Mouse (Mus musculus): ENCODE results near the gene Pzp.

The Pzp gene

DNA sequence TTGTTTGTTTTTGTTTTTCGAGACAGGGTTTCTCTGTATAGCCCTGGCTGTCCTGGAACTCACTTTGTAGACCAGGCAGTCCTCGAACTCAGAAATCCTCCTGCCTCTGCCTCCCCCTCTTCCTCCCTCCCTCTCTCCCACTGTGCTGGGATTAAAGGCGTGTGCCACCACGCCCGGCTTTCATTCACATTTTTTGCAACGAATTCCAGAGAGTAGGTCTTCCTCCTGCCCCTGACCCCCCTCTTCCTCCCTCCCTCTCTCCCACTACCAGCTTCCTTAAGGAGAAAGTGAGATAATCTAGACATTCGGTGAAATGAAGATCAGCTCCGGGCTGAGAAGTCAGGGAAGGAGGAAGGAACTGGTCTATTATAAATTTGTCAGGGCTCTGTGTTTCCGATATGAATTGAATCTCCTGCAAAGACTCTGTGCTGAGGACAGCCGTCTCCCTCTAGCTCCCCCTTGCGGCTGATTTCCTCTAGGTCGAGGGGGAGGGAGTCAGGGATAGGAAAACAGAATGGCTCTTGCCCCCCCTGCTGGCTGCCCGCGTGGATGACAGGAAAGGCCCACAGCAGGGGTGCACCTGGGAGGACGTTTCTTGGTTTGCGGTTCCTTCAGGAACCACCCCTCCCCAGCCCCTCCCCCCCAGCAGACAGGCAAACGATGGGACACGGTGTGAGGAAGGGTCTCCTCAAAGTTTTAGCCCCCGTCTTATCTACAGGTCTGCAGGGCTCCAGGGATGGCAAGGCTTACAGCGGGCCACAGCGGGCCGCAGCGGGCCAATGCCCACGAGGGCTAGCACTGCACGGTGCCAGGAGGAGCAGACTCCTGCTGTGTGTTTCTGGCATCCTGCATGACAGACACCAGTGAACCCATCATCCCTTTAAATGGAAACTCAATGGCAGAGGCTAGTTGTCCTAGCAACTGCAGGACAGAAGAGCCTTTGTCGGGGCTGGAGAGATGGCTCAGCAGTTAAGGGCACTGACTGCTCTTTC lies 46.8 kb downstream of the Pzp start:
- DNase-seq (ENCODE audit: low spot score): peak; percentile 100

DNA sequence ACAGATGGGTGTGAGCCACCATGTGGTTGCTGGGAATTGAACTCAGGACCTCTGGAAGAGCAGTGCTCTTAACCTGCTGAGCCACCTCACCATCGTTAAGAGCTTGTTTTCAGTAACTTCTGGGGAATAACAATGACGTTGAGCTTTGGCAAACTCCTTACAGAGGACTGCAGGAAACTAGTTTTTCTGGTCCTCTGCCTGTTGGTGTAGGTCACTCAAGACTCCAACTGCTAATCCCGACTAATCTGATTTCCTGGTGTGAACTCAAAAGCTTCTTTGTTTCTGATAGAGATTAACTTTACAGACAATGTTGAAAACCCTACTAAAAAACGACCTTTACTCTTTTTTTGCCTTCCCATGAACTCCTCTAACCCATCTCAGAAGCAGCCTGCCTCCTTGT lies 49.0 kb downstream of the Pzp start:
- no peak for DNase-seq (ENCODE audit: low spot score)

DNA sequence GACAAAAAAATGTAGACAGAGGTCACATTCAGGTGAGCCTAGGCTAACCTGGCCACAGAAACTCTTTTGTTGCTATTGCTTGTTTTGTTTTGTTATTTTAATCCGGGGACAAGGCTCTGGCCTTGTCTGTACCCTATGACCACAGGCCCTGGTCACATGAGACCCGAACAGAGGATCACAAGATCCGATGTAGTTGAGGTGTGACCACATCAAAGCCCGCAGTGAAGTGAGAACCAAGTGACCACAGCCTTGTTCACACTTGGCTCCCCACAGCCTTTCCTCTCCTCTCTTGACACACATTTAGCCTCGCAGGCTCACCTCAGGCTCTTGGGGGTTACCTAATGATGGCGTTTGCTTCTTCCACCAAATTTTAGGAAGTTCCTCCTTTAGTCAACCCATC lies 52.4 kb downstream of the Pzp start:
- no peak for DNase-seq (ENCODE audit: low spot score)

DNA sequence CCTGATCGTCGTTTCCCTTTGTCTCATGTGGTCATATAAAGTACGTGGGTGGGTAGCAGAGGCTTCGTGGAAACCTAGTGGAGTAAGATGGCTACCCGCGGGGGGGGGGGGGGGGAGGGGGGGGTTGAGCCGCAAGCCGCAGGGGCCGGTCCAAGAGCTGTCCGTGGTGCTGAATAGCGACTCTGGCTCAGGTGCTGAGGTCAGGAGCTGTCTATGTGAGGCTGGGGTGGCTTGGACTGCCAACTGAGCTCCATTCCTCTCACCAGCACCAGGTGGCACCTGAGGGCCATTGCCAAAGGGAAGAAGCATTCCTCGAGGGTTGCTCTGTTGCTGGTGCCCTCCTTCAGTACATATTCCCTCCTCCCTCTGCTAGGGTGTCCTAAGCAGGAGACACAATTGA lies 57.1 kb downstream of the Pzp start:
- peak; percentile 30 for DNase-seq (ENCODE audit: low spot score)

DNA sequence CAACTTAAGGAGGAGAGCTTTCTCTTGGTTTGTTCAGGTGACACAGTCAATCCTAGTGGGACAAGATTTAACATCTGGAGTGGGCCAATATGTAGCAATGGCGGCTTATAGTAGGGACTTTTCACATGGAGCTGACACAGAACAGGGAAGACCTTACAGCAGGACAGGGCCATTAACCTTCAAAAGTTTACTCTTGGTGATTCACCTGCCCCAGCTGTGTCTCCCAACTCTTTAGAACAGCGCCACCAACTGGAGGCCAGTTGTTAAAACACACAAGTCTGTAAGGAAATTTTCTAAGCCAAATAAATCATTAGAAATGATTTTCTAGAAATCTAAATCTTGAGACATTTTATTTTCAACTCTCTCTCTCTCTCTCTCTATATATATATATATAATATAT lies 59.2 kb downstream of the Pzp start:
- no peak for DNase-seq (ENCODE audit: low spot score)

DNA sequence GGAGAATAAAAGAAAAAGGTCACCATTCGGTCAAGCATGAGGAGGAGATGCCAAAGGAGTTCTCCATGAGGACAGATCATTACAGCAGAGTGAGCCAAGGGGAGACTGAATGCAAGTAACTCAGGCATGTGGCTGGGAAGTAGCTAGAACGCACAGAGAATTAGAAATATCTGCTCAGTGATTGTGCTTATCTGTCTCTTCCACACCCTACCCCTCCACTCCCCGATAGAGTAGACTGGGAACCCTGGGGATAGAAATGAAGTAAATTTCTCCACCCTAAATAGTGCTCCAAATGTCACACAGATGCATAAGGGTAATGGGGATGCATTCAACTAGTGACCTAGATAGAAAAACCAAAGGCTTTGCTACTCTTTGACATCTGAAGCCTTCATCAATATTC lies 60.0 kb downstream of the Pzp start:
- DNase-seq (ENCODE audit: low spot score): no peak

DNA sequence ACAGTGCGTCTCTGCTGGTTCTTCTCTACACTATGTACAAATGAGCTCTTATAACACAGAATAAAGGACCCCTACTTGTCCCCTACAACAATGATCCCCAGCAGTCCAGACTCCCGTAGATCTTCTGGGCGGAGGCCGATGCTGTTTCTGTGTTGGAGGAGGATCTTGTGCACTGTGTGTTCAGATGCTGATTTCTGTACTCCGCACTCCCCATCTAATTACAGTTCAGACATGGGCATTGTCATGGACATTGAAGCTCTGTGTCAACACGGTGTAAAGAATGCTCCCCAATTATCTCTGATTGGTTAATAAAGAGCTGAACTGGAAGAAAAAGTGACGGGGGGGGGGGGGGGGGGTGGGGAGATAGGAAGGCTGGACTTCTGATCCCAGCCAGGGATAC lies 60.5 kb downstream of the Pzp start:
- DNase-seq (ENCODE audit: low spot score): no peak

DNA sequence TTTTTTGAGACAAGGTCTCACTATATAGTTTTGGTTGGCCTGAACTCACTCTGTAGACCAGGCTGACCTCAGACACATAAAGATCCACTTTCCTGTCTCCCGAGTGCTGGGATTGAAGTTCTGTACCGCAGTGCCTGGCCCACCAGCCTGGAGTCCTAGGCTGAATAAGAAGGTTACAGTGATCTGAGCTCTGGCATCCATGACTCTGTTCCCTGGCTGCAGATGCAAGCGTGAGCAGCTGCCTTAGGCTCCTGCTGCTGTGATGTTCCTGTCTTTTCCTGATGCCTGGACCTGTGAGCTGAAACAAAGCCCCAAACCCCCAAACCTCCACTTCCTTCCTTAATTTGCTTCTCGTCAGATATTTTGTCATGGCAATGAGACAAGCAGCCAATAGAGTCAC lies 61.5 kb downstream of the Pzp start:
- no peak for DNase-seq (ENCODE audit: low spot score)

DNA sequence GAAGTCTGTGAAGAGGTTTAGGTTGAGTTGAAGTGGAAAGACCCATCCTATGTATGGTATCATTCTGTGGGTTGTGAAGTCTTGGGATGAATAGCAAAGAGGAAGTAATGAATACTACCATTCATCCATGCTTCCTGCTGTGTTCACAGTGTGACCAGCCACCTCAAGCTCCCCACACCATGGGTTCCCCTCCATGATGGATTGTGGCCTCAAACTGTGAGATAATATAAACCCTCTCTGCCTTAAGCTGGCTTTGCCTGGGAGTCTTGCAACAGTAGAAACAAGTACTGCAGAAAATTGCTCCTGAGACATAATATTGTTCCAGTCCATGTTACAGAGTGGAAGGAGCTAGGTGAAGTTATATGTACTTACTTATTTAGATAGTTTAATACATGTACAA lies 64.9 kb downstream of the Pzp start:
- DNase-seq (ENCODE audit: low spot score): no peak

DNA sequence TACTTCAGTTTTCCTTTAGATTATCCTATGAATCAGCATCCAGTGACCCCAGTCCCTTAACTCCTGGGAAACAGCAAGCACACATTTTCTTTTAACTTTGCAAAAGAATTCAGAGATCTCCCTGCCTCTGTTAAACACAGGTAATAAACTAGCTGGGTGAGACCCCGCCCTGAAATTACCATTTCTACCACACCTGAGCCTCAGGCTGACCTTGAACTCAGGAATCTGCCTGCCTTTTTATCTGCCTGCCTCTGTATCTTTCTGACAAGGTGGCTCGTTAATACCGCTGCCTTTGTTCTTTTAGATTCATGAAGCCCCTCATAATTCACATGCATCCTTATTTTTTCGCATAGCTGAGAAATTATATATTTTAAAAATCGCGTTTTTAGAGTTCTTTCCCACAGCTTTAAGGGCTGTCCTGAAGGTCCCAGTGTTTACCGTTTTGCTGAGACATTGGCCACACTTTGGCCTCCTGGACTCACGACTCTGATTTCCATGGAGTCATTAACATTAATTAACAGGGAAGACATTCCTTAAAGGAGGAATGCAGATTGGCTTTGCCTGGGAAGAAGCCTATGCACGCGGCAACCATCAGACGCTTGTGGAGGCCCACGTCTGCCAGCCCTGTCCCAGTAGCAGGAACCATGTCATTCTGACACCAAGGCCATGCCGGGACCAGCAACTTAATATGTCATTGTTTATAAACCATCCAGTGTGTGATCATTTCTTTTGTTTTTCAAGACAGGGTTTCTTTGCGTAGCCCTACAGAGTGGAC lies 65.6 kb downstream of the Pzp start:
- DNase-seq (ENCODE audit: low spot score): no peak

DNA sequence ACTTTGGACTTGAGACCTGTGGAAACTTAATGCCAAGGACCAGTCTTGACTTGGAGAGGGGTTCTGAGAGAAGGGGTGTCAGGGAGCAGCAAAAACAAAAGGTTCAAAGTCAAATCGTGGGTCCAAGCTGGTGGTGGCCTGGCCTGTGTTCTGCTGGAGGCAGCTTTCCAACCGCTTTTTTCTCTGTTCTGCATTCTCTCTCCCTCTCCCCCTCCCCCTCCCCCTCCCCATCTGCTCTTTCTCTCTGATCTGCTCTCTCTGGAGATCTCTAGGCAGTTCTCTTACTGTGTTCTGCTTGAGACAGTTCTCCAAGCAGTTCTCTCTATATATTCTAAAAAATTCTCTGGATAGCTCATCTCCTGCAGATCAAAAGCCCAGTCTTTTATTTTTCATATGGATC lies 66.2 kb downstream of the Pzp start:
- no peak for DNase-seq (ENCODE audit: low spot score)

DNA sequence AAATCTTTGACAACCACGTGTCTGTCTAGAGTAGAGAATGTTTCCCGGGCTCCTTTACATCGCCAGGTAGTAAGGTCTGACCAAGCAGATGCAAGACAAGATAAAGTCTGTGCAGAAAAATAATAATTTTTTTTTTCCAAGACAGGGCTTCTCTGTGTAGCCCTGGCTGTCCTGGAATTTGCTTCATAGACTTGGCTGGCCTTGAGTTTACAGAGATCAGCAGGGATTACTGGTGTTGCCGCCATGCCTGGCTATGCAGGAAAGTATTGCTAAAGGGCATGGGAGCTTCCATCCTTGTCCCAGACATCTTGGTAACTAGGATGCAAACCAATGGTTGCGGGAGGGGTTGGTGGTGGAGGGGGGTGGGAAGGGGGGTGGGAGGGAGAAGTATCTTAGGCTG lies 69.3 kb downstream of the Pzp start:
- no peak for DNase-seq (ENCODE audit: low spot score)

DNA sequence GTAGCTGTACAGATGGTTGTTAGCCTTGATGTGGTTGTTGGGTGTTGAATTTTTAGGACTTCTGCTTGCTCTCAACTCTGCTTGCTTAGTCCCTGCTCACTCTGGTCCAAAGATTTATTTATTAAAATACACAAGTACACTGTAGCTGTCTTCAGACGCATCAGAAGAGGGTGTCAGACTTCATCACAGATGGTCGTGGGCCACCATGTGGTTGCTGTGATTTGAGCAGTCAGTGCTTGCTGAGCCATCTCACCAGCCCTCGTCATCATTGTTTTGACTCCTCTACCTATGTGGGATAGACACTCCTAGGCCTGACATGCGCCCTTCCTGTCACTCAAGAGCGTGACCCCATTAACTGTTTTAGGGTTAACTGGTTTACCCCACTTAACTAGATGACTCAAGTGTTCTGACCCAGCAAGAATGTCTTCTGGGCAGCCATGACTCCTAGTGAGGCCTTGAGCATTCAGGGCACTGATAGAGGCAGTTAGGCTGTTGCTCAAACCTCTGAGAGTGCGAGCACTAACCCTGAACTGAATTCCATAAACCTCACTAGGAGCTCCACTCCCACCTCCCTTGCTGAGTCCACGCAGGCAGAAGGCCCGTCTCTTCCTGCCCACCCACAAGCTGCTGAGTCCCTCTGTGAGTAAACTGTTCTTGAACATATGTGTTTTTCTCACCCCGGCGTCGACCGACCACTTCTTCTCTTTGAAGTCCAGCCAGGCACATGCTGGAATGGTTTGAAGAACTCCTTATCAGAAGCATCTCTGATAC lies 70.5 kb downstream of the Pzp start:
- no peak for DNase-seq (ENCODE audit: low spot score)

DNA sequence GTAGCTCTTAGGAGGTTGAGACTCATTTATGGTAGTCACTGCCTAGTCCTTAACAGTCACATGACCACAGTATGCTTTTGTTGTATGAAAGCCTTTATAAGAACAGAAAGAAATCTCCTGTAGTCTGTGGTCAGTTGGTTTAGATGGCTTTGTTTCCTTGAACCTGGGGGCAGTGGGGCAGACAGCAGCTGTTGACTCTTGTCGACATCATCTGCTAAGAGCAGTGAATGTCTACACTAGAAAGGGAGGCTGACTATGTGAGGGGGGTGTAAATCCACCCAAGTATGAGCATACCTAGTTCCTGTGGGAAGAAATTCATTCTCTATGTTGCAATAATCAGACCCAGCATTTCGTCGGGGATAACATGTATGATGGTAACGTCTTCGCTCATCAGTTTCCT lies 79.5 kb downstream of the Pzp start:
- DNase-seq (ENCODE audit: low spot score): no peak

DNA sequence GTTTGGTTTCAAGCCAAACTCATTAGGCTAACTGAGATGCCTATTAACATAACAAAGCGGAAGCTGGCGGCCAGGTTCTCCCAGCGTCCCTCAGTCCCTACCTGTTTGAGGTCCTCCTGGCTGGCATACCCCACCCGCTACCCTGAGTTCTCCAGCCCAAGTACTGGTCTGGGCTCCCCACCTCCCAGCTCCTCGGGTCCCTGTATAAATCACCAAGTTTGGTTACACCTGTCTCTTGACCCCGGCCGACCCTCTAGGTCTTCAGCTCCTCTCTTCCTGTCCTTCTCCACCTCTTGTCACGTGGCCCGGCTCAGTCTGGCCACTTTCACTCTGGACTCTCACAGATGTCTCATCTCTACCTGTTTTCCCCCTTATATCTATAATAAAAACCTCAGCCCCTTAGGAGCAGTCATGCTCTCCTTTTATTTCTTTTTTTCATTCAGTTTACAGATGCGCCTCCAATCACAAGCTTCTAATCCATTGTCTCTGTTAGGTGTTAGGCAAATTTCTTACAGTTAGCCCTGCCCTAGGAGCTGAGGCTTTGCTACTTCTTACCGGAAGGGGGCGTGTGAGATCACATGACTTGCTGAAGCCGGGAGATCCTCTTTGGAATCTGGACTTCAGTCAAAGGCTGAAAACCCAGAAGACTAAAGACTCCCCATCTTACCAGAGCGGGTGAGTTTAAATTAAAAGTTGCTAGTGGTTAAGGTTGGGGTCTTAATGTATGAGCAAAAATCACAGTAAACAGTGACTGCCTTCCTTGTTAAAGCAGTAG lies 80.6 kb downstream of the Pzp start:
- peak; percentile 53 for DNase-seq (ENCODE audit: low spot score)

DNA sequence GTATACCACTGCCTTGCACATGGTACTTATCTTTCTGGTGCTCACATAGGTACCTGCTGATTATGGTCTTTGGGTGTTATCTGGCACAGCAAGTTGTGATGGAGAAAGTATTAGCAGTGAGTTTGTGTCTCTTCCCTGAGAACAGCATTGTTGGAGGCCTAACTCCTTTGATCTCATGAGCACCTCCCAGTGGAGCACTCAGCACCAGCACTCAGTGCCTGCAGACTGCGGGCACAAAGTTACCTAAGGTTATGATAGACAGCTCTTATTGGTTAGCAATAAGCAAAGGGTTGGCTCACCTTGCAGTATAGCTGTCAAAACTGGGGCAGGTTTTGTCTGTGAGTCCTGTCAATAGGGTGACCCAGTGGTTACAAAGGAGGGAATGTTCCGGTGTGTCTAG lies 86.3 kb downstream of the Pzp start:
- DNase-seq (ENCODE audit: low spot score): no peak

DNA sequence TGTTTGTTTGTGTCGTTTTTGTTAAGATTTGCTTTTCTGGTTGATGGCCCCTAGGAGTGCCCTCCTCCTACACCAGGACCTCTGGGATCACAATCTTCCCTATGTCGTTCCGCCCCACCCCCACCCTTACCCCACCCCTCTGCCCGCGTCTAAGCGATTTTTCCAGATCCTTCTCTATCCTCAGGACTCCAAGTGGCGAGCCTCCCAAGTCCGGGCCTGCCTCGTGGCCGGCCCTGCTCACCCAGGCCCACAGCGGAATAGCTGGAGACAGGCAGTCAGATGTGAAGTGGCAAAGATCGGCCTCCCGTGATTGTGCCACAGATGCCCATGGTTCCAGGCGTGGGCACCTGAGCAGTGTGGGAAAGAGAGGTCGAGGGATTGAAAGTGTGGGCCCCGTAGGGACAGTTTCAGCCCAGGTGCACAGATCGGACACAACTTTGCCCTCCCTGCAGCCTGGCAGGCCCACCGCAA lies 87.6 kb downstream of the Pzp start:
- DNase-seq (ENCODE audit: low spot score): peak; percentile 21

DNA sequence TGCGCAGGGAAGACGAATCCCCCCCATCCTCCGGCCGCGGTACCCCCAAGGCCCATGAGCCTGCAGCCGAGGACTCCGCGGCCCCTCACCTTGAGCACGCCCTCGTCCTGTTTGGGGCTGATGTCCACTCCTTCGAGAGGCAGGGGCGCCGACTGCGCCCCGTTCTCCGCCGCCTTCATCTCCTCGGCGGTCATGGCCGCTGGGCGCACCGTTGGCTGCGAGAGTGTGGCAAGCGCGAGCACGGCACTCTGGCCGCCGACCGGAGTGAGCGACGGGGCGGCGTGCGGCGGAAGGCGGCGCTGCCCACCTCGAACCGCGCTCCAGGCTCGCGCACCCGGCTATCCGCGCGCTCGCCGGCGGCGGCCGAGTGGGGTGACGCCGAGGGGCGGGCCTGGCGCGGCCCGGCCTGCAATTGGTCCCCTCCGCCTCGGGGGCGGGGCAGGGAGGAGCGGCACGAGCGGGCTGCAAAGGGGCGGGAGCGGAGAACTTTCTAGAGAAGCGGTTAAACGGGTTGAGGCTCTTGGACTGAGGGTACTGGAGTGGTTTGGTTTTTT lies 88.1 kb downstream of the Pzp start, which contains the start of gene Fkbp4:
Gene Fkbp4, minus strand, starts transcription at position 361 of the 554 bp plus-strand sequence.
- DNase-seq (ENCODE audit: low spot score): peak; percentile 93

DNA sequence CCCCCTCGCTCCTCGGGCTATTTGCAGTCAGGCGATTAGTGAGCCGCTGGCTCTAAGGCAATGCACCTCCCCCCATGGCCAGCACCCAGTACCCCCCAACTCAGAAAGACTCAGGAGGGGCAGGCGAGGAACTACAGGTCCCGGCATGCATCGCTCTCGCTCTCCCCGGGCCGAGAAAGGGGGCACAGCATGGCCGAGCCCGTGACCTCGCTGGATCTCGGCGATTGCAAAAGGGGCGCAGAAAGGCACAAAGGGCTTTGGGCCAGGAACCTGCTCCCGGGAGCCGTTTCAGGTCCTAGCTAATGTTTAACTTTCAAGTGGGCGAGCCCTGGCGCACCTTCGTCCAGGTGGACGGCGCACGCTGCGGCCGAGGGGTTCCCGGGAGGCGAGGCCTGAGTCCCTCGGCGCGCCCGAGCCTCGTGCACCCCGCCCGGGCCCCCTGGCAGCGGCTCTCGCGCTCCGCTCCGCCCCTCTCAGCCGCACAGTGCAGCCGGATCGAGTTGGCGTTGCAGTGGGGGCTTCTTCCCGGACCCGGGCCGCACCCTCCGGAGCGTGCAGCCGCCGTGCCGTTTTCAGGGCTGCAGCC lies 88.7 kb downstream of the Pzp start:
- DNase-seq (ENCODE audit: low spot score): peak; percentile 53

DNA sequence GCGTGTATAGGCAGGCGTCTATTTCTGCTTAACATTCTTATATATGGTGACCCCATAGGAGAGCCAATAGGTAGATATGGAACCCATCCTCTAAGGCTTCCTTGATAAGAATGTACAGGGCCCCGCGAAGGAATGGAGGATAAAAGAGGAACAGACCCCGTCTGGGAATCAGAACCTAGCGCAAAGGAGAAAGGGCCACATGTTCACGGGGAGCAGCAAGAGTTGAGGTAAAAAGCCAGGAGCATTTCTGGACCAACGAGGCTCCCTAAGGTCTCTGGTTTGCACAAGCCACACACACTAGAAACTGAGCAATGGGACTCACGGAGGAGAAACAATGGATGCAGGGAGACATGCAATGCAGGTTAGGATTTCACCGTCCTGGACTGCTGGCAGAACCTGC lies 89.2 kb downstream of the Pzp start:
- no peak for DNase-seq (ENCODE audit: low spot score)
